Mouse (Mus musculus): ENCODE data around the gene Usp19. TPM values are rescaled to one million over a fixed set of nuclear protein-coding genes. Genes with fewer than 3 reads are reported as not detected.

Usp19 gene
- polyA plus RNA-seq (2012; rRNA removed), result 107 and 137 TPM in 2 replicates

GRCm38 (mm10) chr9:108490559-108491285 is at the start of gene Usp19:
Usp19 (plus strand) TSS chr9:108490602.
- Histone ChIP-seq H3K4me3 (ENCODE audit: insufficient read depth, low read depth, low read length) (peak within 1 kb of the TSS; percentile 81), H3K27me3 (replicated peaks; ENCODE audit: control insufficient read depth, insufficient read depth, low read length) (no peaks in the 10 kb centered on the region), H3K4me1 (ENCODE audit: control insufficient read depth, insufficient read depth, low read length) (peaks cover 6% of the 10 kb centered on the region), H3K27ac (ENCODE audit: insufficient read depth, low read depth, low read length) (peak within 1 kb of the TSS; percentile 75), H3K36me3 (ENCODE audit: control insufficient read depth, insufficient read depth, low read length) (peaks cover 6% of the 10 kb centered on the region; the same call in 1 of the 2 replicates)
- TF ChIP-seq CTCF (conservative IDR thresholded peaks at IDR 0.05; ENCODE audit: insufficient read depth, insufficient read length, low read depth, low read length) (no peak), POLR2A (IDR thresholded peaks at IDR 0.05; ENCODE audit: low read depth, low read length) (peak; percentile 21)
- peak; percentile 99 for DNase-seq
- WGBS, result 1% methylated on average over 69 of the region's 69 CpGs

GRCm38 (mm10) chr9:108441236-108441919 is 49.0 kb upstream of the Usp19 start:
- Histone ChIP-seq H3K27ac (ENCODE audit: insufficient read depth, low read depth, low read length) (no peak overlapping the region), H3K4me3 (ENCODE audit: insufficient read depth, low read depth, low read length) (no peak overlapping the region), H3K4me1 (ENCODE audit: control insufficient read depth, insufficient read depth, low read length) (no peaks in the 10 kb centered on the region), H3K27me3 (replicated peaks; ENCODE audit: control insufficient read depth, insufficient read depth, low read length) (no peaks in the 10 kb centered on the region), H3K36me3 (ENCODE audit: control insufficient read depth, insufficient read depth, low read length) (no peaks in the 10 kb centered on the region)
- no peak for DNase-seq
- no peak for TF ChIP-seq POLR2A (IDR thresholded peaks at IDR 0.05; ENCODE audit: low read depth, low read length)
- no peak for TF ChIP-seq CTCF (conservative IDR thresholded peaks at IDR 0.05; ENCODE audit: insufficient read depth, insufficient read length, low read depth, low read length)
- 78% methylated on average over 11 of the region's 11 CpGs for WGBS

- no peaks in the 10 kb centered on the region for H3K27me3 ChIP-seq (replicated peaks; ENCODE audit: control insufficient read depth, insufficient read depth, low read length)
- TF ChIP-seq CTCF (conservative IDR thresholded peaks at IDR 0.05; ENCODE audit: insufficient read depth, insufficient read length, low read depth, low read length), result no peak
- no peak for TF ChIP-seq POLR2A (IDR thresholded peaks at IDR 0.05; ENCODE audit: low read depth, low read length)
- no peaks in the 10 kb centered on the region for H3K4me1 ChIP-seq (ENCODE audit: control insufficient read depth, insufficient read depth, low read length)
- DNase-seq, result no peak
- no peaks in the 10 kb centered on the region for H3K36me3 ChIP-seq (ENCODE audit: control insufficient read depth, insufficient read depth, low read length)
- H3K27ac ChIP-seq (ENCODE audit: insufficient read depth, low read depth, low read length), result no peak overlapping the region
- WGBS, result 46% methylated on average over 9 of the region's 9 CpGs
- H3K4me3 ChIP-seq (ENCODE audit: insufficient read depth, low read depth, low read length), result no peak overlapping the region
Observed at GRCm38 (mm10) chr9:108445125-108445524, 45.3 kb upstream of the Usp19 start.

DNA sequence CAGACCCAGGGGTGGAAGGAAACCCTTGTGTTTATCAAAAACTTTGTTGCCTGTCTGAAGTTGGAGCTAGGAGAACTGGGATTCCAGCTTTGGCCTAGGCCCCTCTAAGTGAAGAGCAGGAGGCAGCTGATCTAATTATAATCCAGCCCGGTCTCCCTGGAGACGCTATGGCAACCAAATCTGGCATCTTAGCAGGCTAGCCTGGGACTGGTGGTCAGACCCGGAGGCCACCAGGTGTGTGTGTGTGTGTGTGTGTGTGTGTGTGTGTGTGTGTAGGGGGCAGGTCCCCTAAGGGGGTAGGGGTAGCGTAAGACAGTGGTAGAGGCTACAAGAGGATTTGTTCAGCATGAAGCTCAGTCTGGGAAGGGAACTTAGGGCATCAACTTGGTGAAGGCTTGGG is 40.5 kb upstream of the Usp19 start:
- Histone ChIP-seq H3K36me3 (ENCODE audit: control insufficient read depth, insufficient read depth, low read length) (no peaks in the 10 kb centered on the region), H3K4me1 (ENCODE audit: control insufficient read depth, insufficient read depth, low read length) (peaks cover 7% of the 10 kb centered on the region), H3K27me3 (replicated peaks; ENCODE audit: control insufficient read depth, insufficient read depth, low read length) (no peaks in the 10 kb centered on the region), H3K27ac (ENCODE audit: insufficient read depth, low read depth, low read length) (no peak overlapping the region), H3K4me3 (ENCODE audit: insufficient read depth, low read depth, low read length) (no peak overlapping the region)
- DNase-seq, result no peak
- WGBS, result 73% methylated on average over 4 of the region's 4 CpGs
- TF ChIP-seq CTCF (conservative IDR thresholded peaks at IDR 0.05; ENCODE audit: insufficient read depth, insufficient read length, low read depth, low read length) (no peak), POLR2A (IDR thresholded peaks at IDR 0.05; ENCODE audit: low read depth, low read length) (no peak)

- no peaks in the 10 kb centered on the region for H3K36me3 ChIP-seq (ENCODE audit: control insufficient read depth, insufficient read depth, low read length)
- peak; percentile 43 for DNase-seq
- peaks cover 7% of the 10 kb centered on the region for H3K4me1 ChIP-seq (ENCODE audit: control insufficient read depth, insufficient read depth, low read length)
- H3K4me3 ChIP-seq (ENCODE audit: insufficient read depth, low read depth, low read length), result no peak overlapping the region
- no peak for TF ChIP-seq CTCF (conservative IDR thresholded peaks at IDR 0.05; ENCODE audit: insufficient read depth, insufficient read length, low read depth, low read length)
- no peak for TF ChIP-seq POLR2A (IDR thresholded peaks at IDR 0.05; ENCODE audit: low read depth, low read length)
- 56% methylated on average over 21 of the region's 21 CpGs for WGBS
- no peak overlapping the region for H3K27ac ChIP-seq (ENCODE audit: insufficient read depth, low read depth, low read length)
- no peaks in the 10 kb centered on the region for H3K27me3 ChIP-seq (replicated peaks; ENCODE audit: control insufficient read depth, insufficient read depth, low read length)
Observed at GRCm38 (mm10) chr9:108450292-108451169, 39.9 kb upstream of the Usp19 start.

- H3K27ac ChIP-seq (ENCODE audit: insufficient read depth, low read depth, low read length), result no peak overlapping the region
- H3K36me3 ChIP-seq (ENCODE audit: control insufficient read depth, insufficient read depth, low read length), result no peaks in the 10 kb centered on the region
- H3K27me3 ChIP-seq (replicated peaks; ENCODE audit: control insufficient read depth, insufficient read depth, low read length), result no peaks in the 10 kb centered on the region
- H3K4me1 ChIP-seq (ENCODE audit: control insufficient read depth, insufficient read depth, low read length), result peaks cover 7% of the 10 kb centered on the region
- 90% methylated on average over 6 of the region's 6 CpGs for WGBS
- TF ChIP-seq POLR2A (IDR thresholded peaks at IDR 0.05; ENCODE audit: low read depth, low read length) (no peak), CTCF (conservative IDR thresholded peaks at IDR 0.05; ENCODE audit: insufficient read depth, insufficient read length, low read depth, low read length) (no peak)
- DNase-seq, result no peak
- H3K4me3 ChIP-seq (ENCODE audit: insufficient read depth, low read depth, low read length), result no peak overlapping the region
Observed at GRCm38 (mm10) chr9:108451170-108451493, 39.3 kb upstream of the Usp19 start.
